Mouse (Mus musculus): ENCODE data around the gene Vipas39. TPM values are rescaled to one million over a fixed set of nuclear protein-coding genes. Genes with fewer than 3 reads are reported as not detected.
A peak's percentile ranks its signal among the peaks of the same experiment; 100 is the strongest.
"Not testable (repeated sequence)": the region's sequence is repeated elsewhere in the genome, so short reads cannot be mapped to it uniquely, and the experiment has no call there.

Gene Vipas39
- total and polyA plus RNA-seq, 2 experiments from 2014 or later, result 31.4 to 40.4 TPM

- no peak for ATAC-seq (ENCODE audit: insufficient read depth, low read depth)
- H3K4me3 ChIP-seq (ENCODE audit: low read depth, low read length), result peak overlapping the region; percentile 5; the same call in 1 of the 2 replicates
- H3K4me2 ChIP-seq (ENCODE audit: low read depth, low read length), result peak overlapping the region; percentile 31; the same call in 1 of the 2 replicates
Measured at GRCm38 (mm10) chr12:87224950-87225349, 41.1 kb downstream of the Vipas39 start.

GRCm38 (mm10) chr12:87219362-87219761, 46.7 kb downstream of the Vipas39 start:
- DNase-seq (ENCODE audit: low spot score) (no peak), ATAC-seq (ENCODE audit: insufficient read depth, low read depth) (no peak)
- no peak overlapping the region for H3K27ac ChIP-seq (ENCODE audit: low read depth)
- no peaks in the 10 kb centered on the region for H3K27me3 ChIP-seq (ENCODE audit: control insufficient read depth, insufficient read depth, low read length)
- TF ChIP-seq CTCF (IDR thresholded peaks at IDR 0.05; ENCODE audit: low read depth), result no peak
- no peak for TF ChIP-seq EP300 (IDR thresholded peaks at IDR 0.05; ENCODE audit: low read depth)
- no peak overlapping the region for H3K4me2 ChIP-seq (ENCODE audit: low read depth, low read length)
- H3K4me1 ChIP-seq (ENCODE audit: control insufficient read depth, insufficient read depth), result no peaks in the 10 kb centered on the region
- H3K9me3 ChIP-seq (replicated peaks; ENCODE audit: control insufficient read depth, low read length), result no peaks in the 10 kb centered on the region
- H3K9ac ChIP-seq (replicated peaks; ENCODE audit: low read depth, low read length), result no peak overlapping the region
- H3K4me3 ChIP-seq (ENCODE audit: low read depth, low read length), result no peak overlapping the region
- no peaks in the 10 kb centered on the region for H3K36me3 ChIP-seq (replicated peaks; ENCODE audit: control insufficient read depth, insufficient read depth, low read length)
- WGBS, result 55% methylated on average over 7 of the region's 7 CpGs

More at GRCm38 (mm10) chr12:87224950-87225349, 41.1 kb downstream of the Vipas39 start:
- no peak overlapping the region for H3K9ac ChIP-seq (replicated peaks; ENCODE audit: low read depth, low read length)
- TF ChIP-seq CTCF (IDR thresholded peaks at IDR 0.05; ENCODE audit: low read depth), result no peak
- no peak for TF ChIP-seq EP300 (IDR thresholded peaks at IDR 0.05; ENCODE audit: low read depth)
- H3K9me3 ChIP-seq (replicated peaks; ENCODE audit: control insufficient read depth, low read length), result no peaks in the 10 kb centered on the region
- no peak overlapping the region for H3K27ac ChIP-seq (ENCODE audit: low read depth)
- 60% methylated on average over 10 of the region's 10 CpGs for WGBS
- H3K4me1 ChIP-seq (ENCODE audit: control insufficient read depth, insufficient read depth), result no peaks in the 10 kb centered on the region
- no peak for DNase-seq (ENCODE audit: low spot score)
- no peaks in the 10 kb centered on the region for H3K27me3 ChIP-seq (ENCODE audit: control insufficient read depth, insufficient read depth, low read length)
- no peaks in the 10 kb centered on the region for H3K36me3 ChIP-seq (replicated peaks; ENCODE audit: control insufficient read depth, insufficient read depth, low read length)

- H3K9me3 ChIP-seq (replicated peaks; ENCODE audit: control insufficient read depth, low read length), result no peaks in the 10 kb centered on the region
- no peak overlapping the region for H3K4me2 ChIP-seq (ENCODE audit: low read depth, low read length)
- no peak overlapping the region for H3K27ac ChIP-seq (ENCODE audit: low read depth)
- DNase-seq (ENCODE audit: low spot score) (no peak), ATAC-seq (ENCODE audit: insufficient read depth, low read depth) (no peak)
- H3K4me1 ChIP-seq (ENCODE audit: control insufficient read depth, insufficient read depth), result no peaks in the 10 kb centered on the region
- no peaks in the 10 kb centered on the region for H3K36me3 ChIP-seq (replicated peaks; ENCODE audit: control insufficient read depth, insufficient read depth, low read length)
- no peak overlapping the region for H3K4me3 ChIP-seq (ENCODE audit: low read depth, low read length)
- no peak overlapping the region for H3K9ac ChIP-seq (replicated peaks; ENCODE audit: low read depth, low read length)
- no peaks in the 10 kb centered on the region for H3K27me3 ChIP-seq (ENCODE audit: control insufficient read depth, insufficient read depth, low read length)
- TF ChIP-seq EP300 (IDR thresholded peaks at IDR 0.05; ENCODE audit: low read depth) (no peak), CTCF (IDR thresholded peaks at IDR 0.05; ENCODE audit: low read depth) (no peak)
Measured at GRCm38 (mm10) chr12:87217596-87217995, 48.5 kb downstream of the Vipas39 start.

- no peak overlapping the region for H3K4me2 ChIP-seq (ENCODE audit: low read depth, low read length)
- no peaks in the 10 kb centered on the region for H3K4me1 ChIP-seq (ENCODE audit: control insufficient read depth, insufficient read depth)
- H3K27me3 ChIP-seq (ENCODE audit: control insufficient read depth, insufficient read depth, low read length), result no peaks in the 10 kb centered on the region
- no peak overlapping the region for H3K27ac ChIP-seq (ENCODE audit: low read depth)
- no peak for DNase-seq (ENCODE audit: low spot score)
- WGBS, result 59% methylated on average over 2 of the region's 2 CpGs
- H3K4me3 ChIP-seq (ENCODE audit: low read depth, low read length), result no peak overlapping the region
- TF ChIP-seq CTCF (IDR thresholded peaks at IDR 0.05; ENCODE audit: low read depth) (no peak), EP300 (IDR thresholded peaks at IDR 0.05; ENCODE audit: low read depth) (no peak)
- H3K9ac ChIP-seq (replicated peaks; ENCODE audit: low read depth, low read length), result no peak overlapping the region
- no peaks in the 10 kb centered on the region for H3K9me3 ChIP-seq (replicated peaks; ENCODE audit: control insufficient read depth, low read length)
- no peak for ATAC-seq (ENCODE audit: insufficient read depth, low read depth)
- H3K36me3 ChIP-seq (replicated peaks; ENCODE audit: control insufficient read depth, insufficient read depth, low read length), result no peaks in the 10 kb centered on the region
Measured at GRCm38 (mm10) chr12:87216053-87216452, 50.0 kb downstream of the Vipas39 start.

GRCm38 (mm10) chr12:87212844-87213606, 53.0 kb downstream of the Vipas39 start:
- DNase-seq (ENCODE audit: low spot score), result no peak
- H3K9ac ChIP-seq (replicated peaks; ENCODE audit: low read depth, low read length), result no peak overlapping the region
- no peaks in the 10 kb centered on the region for H3K9me3 ChIP-seq (replicated peaks; ENCODE audit: control insufficient read depth, low read length)
- no peaks in the 10 kb centered on the region for H3K36me3 ChIP-seq (replicated peaks; ENCODE audit: control insufficient read depth, insufficient read depth, low read length)
- no peak overlapping the region for H3K4me3 ChIP-seq (ENCODE audit: low read depth, low read length)
- H3K27ac ChIP-seq (ENCODE audit: low read depth), result no peak overlapping the region
- H3K4me2 ChIP-seq (ENCODE audit: low read depth, low read length), result no peak overlapping the region
- ATAC-seq (ENCODE audit: insufficient read depth, low read depth), result no peak
- WGBS, result 47% methylated on average over 2 of the region's 2 CpGs
- H3K4me1 ChIP-seq (ENCODE audit: control insufficient read depth, insufficient read depth), result no peaks in the 10 kb centered on the region
- no peaks in the 10 kb centered on the region for H3K27me3 ChIP-seq (ENCODE audit: control insufficient read depth, insufficient read depth, low read length)
- TF ChIP-seq CTCF (IDR thresholded peaks at IDR 0.05; ENCODE audit: low read depth) (no peak), EP300 (IDR thresholded peaks at IDR 0.05; ENCODE audit: low read depth) (no peak)

GRCm38 (mm10) chr12:87205789-87206188, 60.3 kb downstream of the Vipas39 start:
- not testable (repeated sequence) for DNase-seq (ENCODE audit: low spot score); H3K9me3 ChIP-seq (replicated peaks; ENCODE audit: control insufficient read depth, low read length); H3K4me2 ChIP-seq (ENCODE audit: low read depth, low read length); H3K4me3 ChIP-seq (ENCODE audit: low read depth, low read length); H3K27me3 ChIP-seq (ENCODE audit: control insufficient read depth, insufficient read depth, low read length); H3K27ac ChIP-seq (ENCODE audit: low read depth); H3K9ac ChIP-seq (replicated peaks; ENCODE audit: low read depth, low read length); H3K36me3 ChIP-seq (replicated peaks; ENCODE audit: control insufficient read depth, insufficient read depth, low read length); H3K4me1 ChIP-seq (ENCODE audit: control insufficient read depth, insufficient read depth); ATAC-seq (ENCODE audit: insufficient read depth, low read depth)
- 88% methylated on average over 5 of the region's 5 CpGs for WGBS
